Mouse (Mus musculus) G1E-ER4 (cell line): ENCODE data around the gene Snx25. TPM values are rescaled to one million over a fixed set of nuclear protein-coding genes. Genes with fewer than 3 reads are reported as not detected.

Experiments
- GATA1 ChIP-seq: IDR thresholded peaks from one replicate; pipeline ENCODE4 v1.8.0; 2012; ENCODE audit warnings: low read length, inconsistent platforms
- polyA plus RNA-seq: library from polyadenylated mRNA; stranded (reverse); fragments of >175 nt; gene quantifications from 2 replicates; pipeline ENCODE4 v1.2.3, GENCODE M21; 2012

The Snx25 gene
- 11.9 and 13.9 TPM in 2 replicates for polyA plus RNA-seq

- no peak for TF ChIP-seq GATA1
Observed at GRCm38 (mm10) chr8:46152064-46153031, at the start of gene Snx25. Snx25 (minus strand) TSS chr8:46152159.

GRCm38 (mm10) chr8:46197673-46198072 is 45.7 kb upstream of the Snx25 start:
- no peak for TF ChIP-seq GATA1

- no peak for TF ChIP-seq GATA1
Observed at GRCm38 (mm10) chr8:46196877-46197276, 44.9 kb upstream of the Snx25 start.

GRCm38 (mm10) chr8:46193100-46193499 is 41.1 kb upstream of the Snx25 start:
- no peak for TF ChIP-seq GATA1

GRCm38 (mm10) chr8:46185361-46185760 is 33.4 kb upstream of the Snx25 start:
- no peak for TF ChIP-seq GATA1

GRCm38 (mm10) chr8:46180136-46180535 is 28.2 kb upstream of the Snx25 start:
- no peak for TF ChIP-seq GATA1

GRCm38 (mm10) chr8:46173651-46174050 is 21.7 kb upstream of the Snx25 start:
- TF ChIP-seq GATA1: no peak

GRCm38 (mm10) chr8:46163870-46164190 is 11.9 kb upstream of the Snx25 start:
- no peak for TF ChIP-seq GATA1

- no peak for TF ChIP-seq GATA1
Observed at GRCm38 (mm10) chr8:46162953-46163869, 11.3 kb upstream of the Snx25 start.

GRCm38 (mm10) chr8:46153042-46153441 is 1.1 kb upstream of the Snx25 start:
- no peak for TF ChIP-seq GATA1

GRCm38 (mm10) chr8:46151202-46152062 is 527 bp downstream of the Snx25 start, which contains the start of gene Cfap97:
Cfap97 (plus strand) TSS chr8:46151771.
- no peak for TF ChIP-seq GATA1

- no peak for TF ChIP-seq GATA1
Observed at GRCm38 (mm10) chr8:46149782-46150181, 2.2 kb downstream of the Snx25 start.

GRCm38 (mm10) chr8:46149306-46149705 is 2.7 kb downstream of the Snx25 start:
- no peak for TF ChIP-seq GATA1

- no peak for TF ChIP-seq GATA1
Observed at GRCm38 (mm10) chr8:46146173-46146572, 5.8 kb downstream of the Snx25 start.

GRCm38 (mm10) chr8:46143924-46144323 is 8.0 kb downstream of the Snx25 start:
- no peak for TF ChIP-seq GATA1
